Mouse (Mus musculus): ENCODE measurements around the gene Asl.

DNA sequence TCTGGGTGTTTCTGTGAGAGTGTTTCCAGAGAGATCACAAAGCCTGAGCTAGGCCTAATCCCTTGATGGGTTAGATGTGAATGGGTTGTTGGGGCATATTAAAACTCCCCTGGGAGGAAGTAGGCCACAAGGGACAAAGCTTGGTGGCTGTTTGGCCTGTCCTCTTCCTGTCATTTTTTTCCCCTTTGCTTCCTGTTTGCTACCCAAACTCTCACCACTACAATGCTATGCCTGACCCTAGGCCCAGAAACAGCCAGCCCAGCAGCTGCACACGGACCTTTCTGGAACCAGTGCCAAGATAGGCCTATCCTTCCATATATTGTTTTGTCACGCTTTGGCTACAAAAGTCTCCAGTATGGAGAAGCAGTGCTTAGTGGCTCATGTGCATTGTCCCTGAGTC is 33.0 kb upstream of the Asl start:
- TF ChIP-seq CTCF (IDR thresholded peaks at IDR 0.05; ENCODE audit: low read depth) (no peak), EP300 (IDR thresholded peaks at IDR 0.05; ENCODE audit: low read depth) (no peak)

Data from liver, postnatal 0 days (tissue).